Mouse (Mus musculus) lung, embryonic 14.5 days (tissue): ENCODE measurements around the gene Tas2r143. TPM values are rescaled to one million over a fixed set of nuclear protein-coding genes. Genes with fewer than 3 reads are reported as not detected.

Experiments used
- ATAC-seq: fragments of 200-750 bp; cut with Nextera tagmentation; 2 replicates; pipeline ENCODE4 v1.8.0; 2017; ENCODE audit warnings: mild to moderate bottlenecking, moderate TSS enrichment, moderate library complexity; ENCODE audit not compliant: insufficient read depth
- DNase-seq: peaks from one replicate; pipeline ENCODE4 v3.0.0-alpha.2; 2015
- H3K27ac ChIP-seq: fragments of 300-500 bp; sonication (generic); 2 replicates; pipeline ENCODE4 v1.5.1; 2014; ENCODE audit warnings: low read depth, mild to moderate bottlenecking, moderate library complexity
- H3K27me3 ChIP-seq: fragments of 300-500 bp; sonication (generic); 2 replicates; pipeline ENCODE4 v1.6.1; 2014; ENCODE audit warnings: low read length, control low read depth; ENCODE audit not compliant: insufficient read depth
- H3K36me3 ChIP-seq: fragments of 300-500 bp; sonication (generic); 2 replicates; pipeline ENCODE4 v1.6.1; 2014; ENCODE audit warnings: control low read depth; ENCODE audit not compliant: insufficient read depth
- H3K4me1 ChIP-seq: fragments of 300-500 bp; sonication (generic); 2 replicates; pipeline ENCODE4 v1.6.1; 2014; ENCODE audit warnings: antibody characterized with exemption, control low read depth; ENCODE audit not compliant: insufficient read depth
- H3K4me2 ChIP-seq: fragments of 300-500 bp; sonication (generic); 2 replicates; pipeline ENCODE4 v1.6.1; 2014; ENCODE audit warnings: mild to moderate bottlenecking
- H3K4me3 ChIP-seq: fragments of 300-500 bp; sonication (generic); 2 replicates; pipeline ENCODE4 v1.5.1; 2014; ENCODE audit warnings: low read depth, low read length
- H3K9ac ChIP-seq: fragments of 300-500 bp; sonication (generic); 2 replicates; pipeline ENCODE4 v1.6.1; 2014
- H3K9me3 ChIP-seq: fragments of 300-500 bp; sonication (generic); 2 replicates; pipeline ENCODE4 v1.6.1; 2016; ENCODE audit warnings: low read depth, low read length, control low read depth
- CTCF ChIP-seq: IDR thresholded peaks from 2 replicates; pipeline ENCODE4 v1.5.1; 2016; ENCODE audit warnings: antibody characterized with exemption, low read depth
- WGBS: fragments of 180-500 bp; shearing (Covaris S2); extraction: QIAGEN DNeasy Blood & Tissue Kit; methylation state at CpG from one replicate; pipeline ENCODE4 v1.1.7; 2014; 5-methylcytosine and 5-hydroxymethylcytosine counted together
- polyA plus RNA-seq: library from polyadenylated mRNA; unstranded; fragments of >200 nt; fragmentation: Nextera tagmentation; extraction: Ambion mirVana; gene quantifications from 2 replicates; pipeline ENCODE4 v1.2.1, GENCODE M21; 2014

The Tas2r143 gene
- polyA plus RNA-seq, 1 experiment from 2014 or later: not detected

DNA sequence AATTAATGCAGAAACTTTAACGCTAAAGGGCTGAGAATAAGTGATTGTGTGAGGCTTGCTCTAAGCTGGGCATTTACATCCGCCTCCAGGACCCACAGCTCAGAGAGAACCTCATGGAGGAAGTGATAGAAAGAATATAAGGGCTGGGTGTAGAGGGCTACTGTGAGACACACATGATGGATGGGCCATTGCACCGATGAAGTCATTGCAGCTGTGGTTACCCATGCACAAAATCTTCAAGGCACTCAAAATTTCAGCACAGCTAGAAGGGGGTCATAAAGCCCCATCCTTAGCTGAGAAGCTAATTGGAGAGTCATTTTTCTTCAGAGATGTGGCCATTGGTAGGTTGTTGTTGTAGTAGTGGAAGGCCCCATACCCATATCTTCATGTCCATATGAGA lies 1.8 kb upstream of the Tas2r143 start:
- TF ChIP-seq CTCF: no peak
- H3K27ac ChIP-seq: no peak overlapping the region
- H3K9ac ChIP-seq: no peak overlapping the region
- no peaks in the 10 kb centered on the region for H3K27me3 ChIP-seq
- no peaks in the 10 kb centered on the region for H3K9me3 ChIP-seq
- no peak overlapping the region for H3K4me2 ChIP-seq
- no peaks in the 10 kb centered on the region for H3K36me3 ChIP-seq
- no peak overlapping the region for H3K4me3 ChIP-seq
- WGBS: 74% methylated on average over 3 of the region's 3 CpGs
- H3K4me1 ChIP-seq: 0 out of 2 replicates have a peak, but pooled peaks cover 7% of the 10 kb centered on the region
- ATAC-seq: no peak
- DNase-seq: no peak

DNA sequence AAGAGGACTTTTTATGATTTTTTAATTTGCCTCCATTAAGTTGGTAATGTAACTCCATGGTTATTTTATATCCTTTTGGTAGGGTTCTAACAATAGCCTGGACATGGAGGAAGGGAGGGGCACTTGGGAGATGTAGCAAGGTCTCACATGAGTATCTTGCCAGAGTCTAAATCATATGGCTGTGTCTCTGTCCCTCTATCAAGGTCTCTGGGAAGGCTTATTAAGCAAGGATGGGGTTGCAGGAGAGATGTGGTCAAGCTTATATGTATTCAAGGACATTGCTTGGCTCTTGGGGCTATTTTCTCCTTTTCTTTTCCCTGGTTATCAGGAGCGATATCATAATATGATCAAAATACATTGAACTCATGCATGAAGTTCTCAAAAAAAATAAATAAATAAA lies 1.0 kb upstream of the Tas2r143 start:
- 93% methylated on average over 1 of the region's 1 CpGs for WGBS
- Histone ChIP-seq H3K4me2 (no peak overlapping the region), H3K27me3 (no peaks in the 10 kb centered on the region), H3K4me1 (0 out of 2 replicates have a peak, but pooled peaks cover 7% of the 10 kb centered on the region), H3K36me3 (no peaks in the 10 kb centered on the region), H3K9ac (no peak overlapping the region), H3K4me3 (no peak overlapping the region), H3K9me3 (no peaks in the 10 kb centered on the region), H3K27ac (no peak overlapping the region)
- DNase-seq (no peak), ATAC-seq (no peak)
- TF ChIP-seq CTCF: no peak

DNA sequence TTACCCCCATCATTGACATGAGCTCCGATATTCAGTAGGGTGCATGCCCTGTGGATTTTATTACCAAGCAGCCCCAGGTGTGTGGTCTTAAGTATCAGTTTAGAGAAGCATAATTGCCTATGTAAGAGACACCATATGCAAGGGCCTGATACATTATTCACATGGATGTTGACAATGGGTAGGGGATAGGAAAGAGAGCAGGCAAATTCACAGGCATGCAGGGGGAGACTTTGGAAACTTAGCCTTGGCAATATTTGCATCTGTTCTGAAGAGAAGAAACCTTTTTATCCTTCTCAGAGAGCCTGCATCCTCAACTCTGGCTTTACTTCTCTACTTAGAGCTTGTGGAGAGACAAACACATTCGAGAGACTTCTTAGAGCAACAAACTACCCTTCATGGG lies 5.1 kb downstream of the Tas2r143 start, which contains the start of gene Tas2r135:
Gene Tas2r135, plus strand, starts transcription at position 301 of the 400 bp plus-strand sequence.
- no peaks in the 10 kb centered on the region for H3K36me3 ChIP-seq
- H3K9ac ChIP-seq: no peak within 1 kb of the TSS
- no peaks in the 10 kb centered on the region for H3K27me3 ChIP-seq
- no peak within 1 kb of the TSS for H3K27ac ChIP-seq
- H3K4me3 ChIP-seq: no peak within 1 kb of the TSS
- H3K4me2 ChIP-seq: no peak within 1 kb of the TSS
- 53% methylated on average over 2 of the region's 2 CpGs for WGBS
- DNase-seq: no peak
- no peaks in the 10 kb centered on the region for H3K9me3 ChIP-seq
- no peak for TF ChIP-seq CTCF
- no peaks in the 10 kb centered on the region for H3K4me1 ChIP-seq
- ATAC-seq: no peak

DNA sequence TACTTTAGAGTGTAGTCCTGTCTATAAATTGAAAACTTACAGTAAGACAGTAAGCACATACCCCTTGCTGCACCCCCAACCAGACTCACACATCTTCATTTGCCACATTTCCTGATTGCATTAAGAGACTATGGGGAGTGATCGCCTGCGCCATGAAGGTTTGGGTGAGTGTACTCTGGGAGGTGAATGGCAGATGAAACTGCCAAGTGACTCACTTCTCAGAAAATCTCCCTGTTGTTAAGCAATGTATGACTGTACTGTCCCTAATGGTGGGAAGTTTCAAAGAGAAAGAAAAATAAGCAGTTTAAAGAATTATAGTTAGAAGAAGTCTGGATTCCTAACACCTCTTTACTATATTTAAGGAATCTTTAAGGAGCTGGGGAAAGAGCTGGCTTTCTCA lies 19.4 kb downstream of the Tas2r143 start:
- WGBS: 88% methylated on average over 2 of the region's 2 CpGs
- DNase-seq: no peak
- Histone ChIP-seq H3K27ac (no peak overlapping the region), H3K4me2 (no peak overlapping the region), H3K27me3 (no peaks in the 10 kb centered on the region), H3K9ac (no peak overlapping the region), H3K4me1 (no peaks in the 10 kb centered on the region), H3K9me3 (no peaks in the 10 kb centered on the region), H3K4me3 (no peak overlapping the region), H3K36me3 (no peaks in the 10 kb centered on the region)
- no peak for ATAC-seq
- TF ChIP-seq CTCF: no peak

DNA sequence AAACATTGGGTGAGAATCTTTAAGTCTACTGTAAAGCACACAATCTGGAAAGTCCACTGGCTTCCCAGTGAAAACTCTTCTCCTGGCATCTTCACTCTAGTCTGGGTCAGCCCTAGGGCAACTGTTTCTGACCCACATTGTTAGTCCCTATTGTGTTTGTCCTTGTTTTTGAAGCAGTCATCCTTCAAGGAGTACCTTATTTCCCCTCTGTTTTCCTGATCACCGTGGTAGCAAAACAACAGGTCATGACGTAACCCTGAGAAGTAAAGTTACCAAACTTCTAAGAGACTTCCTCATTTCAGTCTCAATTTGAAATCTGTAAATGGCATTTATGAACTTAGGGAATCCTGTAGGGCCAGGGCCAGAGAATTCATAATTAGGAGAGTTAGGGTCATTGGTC lies 21.4 kb downstream of the Tas2r143 start:
- Histone ChIP-seq H3K4me1 (no peaks in the 10 kb centered on the region), H3K4me3 (no peak overlapping the region), H3K4me2 (no peak overlapping the region), H3K27me3 (no peaks in the 10 kb centered on the region), H3K27ac (no peak overlapping the region), H3K9ac (no peak overlapping the region), H3K36me3 (no peaks in the 10 kb centered on the region), H3K9me3 (no peaks in the 10 kb centered on the region)
- DNase-seq: no peak
- no peak for ATAC-seq
- 85% methylated on average over 2 of the region's 2 CpGs for WGBS
- no peak for TF ChIP-seq CTCF

DNA sequence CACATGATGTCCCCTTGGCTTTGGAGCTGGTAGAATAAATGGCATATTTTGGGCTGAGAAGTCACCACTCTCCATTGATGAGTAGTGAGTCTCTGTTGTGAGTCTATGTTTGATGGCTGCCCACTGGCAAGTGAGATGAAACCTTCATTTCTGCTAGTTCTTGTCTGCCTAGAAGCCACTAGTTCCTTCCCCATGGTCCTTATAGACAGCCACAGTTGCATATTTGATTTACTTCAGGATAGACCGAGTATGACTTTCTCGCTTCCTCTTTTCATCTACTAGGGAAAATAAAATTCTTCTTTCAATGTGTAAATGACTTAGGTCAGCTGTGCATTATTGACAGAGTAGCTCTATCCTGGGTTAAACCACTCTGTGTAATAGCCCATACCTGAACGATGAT lies 24.4 kb downstream of the Tas2r143 start:
- H3K4me3 ChIP-seq: no peak overlapping the region
- no peaks in the 10 kb centered on the region for H3K4me1 ChIP-seq
- no peak for TF ChIP-seq CTCF
- H3K36me3 ChIP-seq: no peaks in the 10 kb centered on the region
- no peak overlapping the region for H3K27ac ChIP-seq
- ATAC-seq: no peak
- H3K4me2 ChIP-seq: no peak overlapping the region
- H3K27me3 ChIP-seq: no peaks in the 10 kb centered on the region
- WGBS: 89% methylated on average over 3 of the region's 3 CpGs
- no peaks in the 10 kb centered on the region for H3K9me3 ChIP-seq
- no peak overlapping the region for H3K9ac ChIP-seq
- DNase-seq: no peak

DNA sequence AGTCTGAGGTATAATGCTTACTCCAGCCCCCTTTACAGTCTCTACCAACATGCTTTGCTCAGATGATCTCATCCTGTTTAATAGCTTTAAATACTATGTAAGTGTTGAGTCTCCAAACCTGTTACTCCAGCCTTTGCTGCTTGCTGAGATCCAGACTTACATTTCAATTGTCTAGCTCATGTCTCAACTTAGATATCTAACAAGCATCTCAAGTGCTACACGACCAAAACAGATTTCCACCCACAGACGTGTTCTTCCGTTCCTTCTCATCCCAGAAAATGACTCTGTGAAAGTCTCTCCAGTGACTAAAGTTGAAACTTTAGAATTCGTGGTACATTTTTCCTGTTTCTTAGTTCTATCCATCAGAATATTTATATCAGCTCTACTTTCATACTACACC lies 26.3 kb downstream of the Tas2r143 start:
- H3K27ac ChIP-seq: no peak overlapping the region
- WGBS: 80% methylated on average over 4 of the region's 4 CpGs
- H3K9ac ChIP-seq: no peak overlapping the region
- no peaks in the 10 kb centered on the region for H3K27me3 ChIP-seq
- no peak for DNase-seq
- H3K4me1 ChIP-seq: no peaks in the 10 kb centered on the region
- H3K4me2 ChIP-seq: no peak overlapping the region
- H3K36me3 ChIP-seq: no peaks in the 10 kb centered on the region
- ATAC-seq: no peak
- H3K4me3 ChIP-seq: no peak overlapping the region
- no peak for TF ChIP-seq CTCF
- no peaks in the 10 kb centered on the region for H3K9me3 ChIP-seq

DNA sequence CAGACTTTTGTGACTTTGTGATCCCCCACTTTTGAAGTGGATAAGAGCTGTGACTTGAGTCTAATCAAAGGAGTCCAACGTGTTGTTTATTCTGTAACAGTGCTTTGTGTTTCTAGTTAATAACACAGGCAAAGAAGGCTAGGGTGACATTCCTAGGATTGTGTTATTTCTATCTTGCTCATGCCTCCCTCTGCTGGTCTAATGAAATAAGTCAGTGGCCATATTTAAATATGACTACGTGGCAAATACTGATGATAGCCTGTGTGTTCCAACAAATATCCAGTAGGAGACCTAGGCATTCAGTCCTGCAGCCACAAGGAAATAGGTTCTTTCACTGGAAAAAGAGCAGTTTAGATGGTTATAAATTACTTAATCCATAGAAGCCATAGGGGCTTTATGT lies 33.5 kb downstream of the Tas2r143 start:
- H3K9me3 ChIP-seq: no peaks in the 10 kb centered on the region
- peak; percentile 47 for DNase-seq
- H3K27me3 ChIP-seq: no peaks in the 10 kb centered on the region
- no peak overlapping the region for H3K4me3 ChIP-seq
- no peak for ATAC-seq
- WGBS: 50% methylated on average over 2 of the region's 2 CpGs
- no peak overlapping the region for H3K27ac ChIP-seq
- no peaks in the 10 kb centered on the region for H3K4me1 ChIP-seq
- no peak overlapping the region for H3K4me2 ChIP-seq
- no peak overlapping the region for H3K9ac ChIP-seq
- H3K36me3 ChIP-seq: no peaks in the 10 kb centered on the region
- peak; percentile 39; the same call in 1 of the 2 replicates for TF ChIP-seq CTCF
